Mouse (Mus musculus): ENCODE measurements around the gene Ergic1. TPM values are rescaled to one million over a fixed set of nuclear protein-coding genes. Genes with fewer than 3 reads are reported as not detected.

Gene Ergic1
- total RNA-seq, 2 experiments from 2014 or later = 180 to 193 TPM

GRCm38 (mm10) chr17:26620292-26620691 is 59.0 kb downstream of the Ergic1 start:
- no peak for DNase-seq
- intact Hi-C loops (cut with DNase I) = no loop called here

- peak; percentile 60 for DNase-seq
- intact Hi-C loops (cut with DNase I) = no loop called here
Observed at GRCm38 (mm10) chr17:26620786-26621766, 59.8 kb downstream of the Ergic1 start.

GRCm38 (mm10) chr17:26621912-26622311 is 60.6 kb downstream of the Ergic1 start:
- intact Hi-C loops (cut with DNase I) = no loop called here
- DNase-seq = no peak

- intact Hi-C loops (cut with DNase I) = no loop called here
- no peak for DNase-seq
Observed at GRCm38 (mm10) chr17:26623991-26624390, 62.7 kb downstream of the Ergic1 start.

- no peak for DNase-seq
- intact Hi-C loops (cut with DNase I) = no loop called here
Observed at GRCm38 (mm10) chr17:26624999-26625398, 63.7 kb downstream of the Ergic1 start.

- intact Hi-C loops (cut with DNase I) = no loop called here
- no peak for DNase-seq
Observed at GRCm38 (mm10) chr17:26625521-26626010, 64.3 kb downstream of the Ergic1 start.

- intact Hi-C loops (cut with DNase I) = no loop called here
Observed at GRCm38 (mm10) chr17:26628479-26628878, 67.2 kb downstream of the Ergic1 start.

GRCm38 (mm10) chr17:26628936-26629335 is 67.6 kb downstream of the Ergic1 start:
- no peak for DNase-seq
- intact Hi-C loops (cut with DNase I) = no loop called here

More at GRCm38 (mm10) chr17:26628479-26628878, 67.2 kb downstream of the Ergic1 start:
- no peak for DNase-seq

GRCm38 (mm10) chr17:26631811-26632327 is 70.6 kb downstream of the Ergic1 start:
- intact Hi-C loops (cut with DNase I) = no loop called here
- DNase-seq = no peak

- intact Hi-C loops (cut with DNase I) = no loop called here
- DNase-seq = no peak
Observed at GRCm38 (mm10) chr17:26633186-26633585, 71.9 kb downstream of the Ergic1 start.

GRCm38 (mm10) chr17:26633926-26634325 is 72.6 kb downstream of the Ergic1 start:
- no peak for DNase-seq
- intact Hi-C loops (cut with DNase I) = no loop called here

- no peak for DNase-seq
- intact Hi-C loops (cut with DNase I) = no loop called here
Observed at GRCm38 (mm10) chr17:26634539-26634938, 73.2 kb downstream of the Ergic1 start.

GRCm38 (mm10) chr17:26635951-26636350 is 74.7 kb downstream of the Ergic1 start:
- DNase-seq = no peak
- intact Hi-C loops (cut with DNase I) = no loop called here

- DNase-seq = no peak
- intact Hi-C loops (cut with DNase I) = loop anchor here (2.0 kb wide), 1 partner anchor 171 kb away; no protein-coding TSS in a partner anchor
Observed at GRCm38 (mm10) chr17:26637851-26638250, 76.6 kb downstream of the Ergic1 start.

- intact Hi-C loops (cut with DNase I) = loop anchor here (2.0 kb wide), 1 partner anchor 172 kb away; no protein-coding TSS in a partner anchor
- peak; percentile 83 for DNase-seq
Observed at GRCm38 (mm10) chr17:26638655-26639054, 77.4 kb downstream of the Ergic1 start.

- intact Hi-C loops (cut with DNase I) = loop anchor here (2.0 kb wide), 1 partner anchor 173 kb away; no protein-coding TSS in a partner anchor
- DNase-seq = no peak
Observed at GRCm38 (mm10) chr17:26639791-26640190, 78.5 kb downstream of the Ergic1 start.

- no peak for DNase-seq
- intact Hi-C loops (cut with DNase I) = no loop called here
Observed at GRCm38 (mm10) chr17:26640286-26640740, 79.0 kb downstream of the Ergic1 start.

GRCm38 (mm10) chr17:26643456-26643855 is 82.2 kb downstream of the Ergic1 start:
- no peak for DNase-seq
- intact Hi-C loops (cut with DNase I) = no loop called here

- intact Hi-C loops (cut with DNase I) = no loop called here
- no peak for DNase-seq
Observed at GRCm38 (mm10) chr17:26643993-26644392, 82.7 kb downstream of the Ergic1 start.

- peak; percentile 59 for DNase-seq
- intact Hi-C loops (cut with DNase I) = no loop called here
Observed at GRCm38 (mm10) chr17:26644509-26645410, 83.5 kb downstream of the Ergic1 start.

All from left cerebral cortex, postnatal 4 days (tissue).